Comparison of ENCODE assay signal across 9 mouse cellular contexts in the genomic region with DNA sequence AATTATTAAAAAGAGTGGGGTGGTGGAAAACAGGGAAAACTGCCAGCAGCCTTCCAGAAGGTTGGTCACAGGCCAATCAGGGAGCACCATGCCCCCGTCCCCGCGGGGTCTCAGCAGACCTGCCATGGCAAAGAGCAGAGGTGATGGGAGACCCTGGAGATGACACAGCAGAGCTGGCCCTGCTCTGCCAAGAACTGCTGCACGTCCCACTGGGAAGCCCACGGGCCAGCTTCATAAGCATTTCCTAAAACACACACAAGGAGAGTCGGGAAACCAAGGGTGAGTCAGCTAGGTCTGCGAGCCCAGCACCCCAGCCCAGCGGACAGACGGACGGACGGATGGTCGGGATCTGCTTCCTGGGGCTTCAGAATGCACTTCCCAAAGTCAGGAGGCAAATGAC.
DNase-seq lines count a peak whose midpoint lies in the region; ATAC-seq and TF ChIP-seq lines count a peak whose summit lies in the region.
"Had no signal": no experiment of that assay in that cellular context is flagged by ENCODE, and none has a peak within 500 bp of the region (broad histone marks: within the 10 kb centered on the region; RNA-seq: fewer than 3 reads in every experiment).

No protein-coding gene starts in this region.

- no peak overlapping the region for H3K4me2 ChIP-seq in forebrain, embryonic 13.5 days
- no peak overlapping the region for H3K4me2 ChIP-seq in forebrain, embryonic 14.5 days (ENCODE audit: low read length)
- H3K4me2 ChIP-seq in hindbrain, embryonic 15.5 days = no peak overlapping the region
- H3K4me2 ChIP-seq: liver, embryonic 13.5 days had no signal

- no peak overlapping the region for H3K4me3 ChIP-seq in forebrain, embryonic 13.5 days
- no peak overlapping the region for H3K4me3 ChIP-seq in forebrain, embryonic 14.5 days (ENCODE audit: low read depth, low read length)
- H3K4me3 ChIP-seq in left cerebral cortex, adult 2 months = no peak overlapping the region
- H3K4me3 ChIP-seq in hindbrain, embryonic 15.5 days = no peak overlapping the region
- H3K4me3 ChIP-seq: liver, embryonic 13.5 days had no signal

- no peaks in the 10 kb centered on the region for H3K9me3 ChIP-seq in forebrain, embryonic 13.5 days (replicated peaks)
- H3K9me3 ChIP-seq in forebrain, embryonic 14.5 days (replicated peaks; ENCODE audit: control insufficient read depth, low read length) = no peaks in the 10 kb centered on the region
- no peaks in the 10 kb centered on the region for H3K9me3 ChIP-seq in hindbrain, embryonic 15.5 days
- H3K9me3 ChIP-seq: liver, embryonic 13.5 days had no signal

- DNase-seq in forebrain, embryonic 14.5 days (ENCODE audit: low spot score) = no peak
- DNase-seq in left cerebral cortex, adult 2 months (ENCODE audit: extremely low spot score in 1 of 2, low spot score in 2 of 2) = no peak
- DNase-seq in left cerebral cortex, adult 8-10 months (ENCODE audit: low spot score in 2 of 2) = no peak
- peak; percentile 23 for DNase-seq in cerebellum, adult 8-10 months
- no peak for DNase-seq in thymus, postnatal 4 days
- no peak for DNase-seq in layer of hippocampus, postnatal 14 days (ENCODE audit: low spot score in 2 of 2)
- DNase-seq: liver, embryonic 13.5 days had no signal

- 93% methylated on average over 12 of the region's 12 CpGs for WGBS in forebrain, embryonic 13.5 days
- 68% methylated on average over 12 of the region's 12 CpGs for WGBS in forebrain, embryonic 14.5 days
- 68% methylated on average over 12 of the region's 12 CpGs for WGBS in hindbrain, embryonic 15.5 days

- H3K9ac ChIP-seq in forebrain, embryonic 13.5 days = no peak overlapping the region
- H3K9ac ChIP-seq in forebrain, embryonic 14.5 days (ENCODE audit: low read length) = no peak overlapping the region
- H3K9ac ChIP-seq in hindbrain, embryonic 15.5 days = no peak overlapping the region
- H3K9ac ChIP-seq: liver, embryonic 13.5 days had no signal

- peak overlapping the region; percentile 3; the same call in 1 of the 2 replicates for H3K27ac ChIP-seq in forebrain, embryonic 13.5 days
- no peak overlapping the region for H3K27ac ChIP-seq in forebrain, embryonic 14.5 days (ENCODE audit: low read depth, low read length)
- H3K27ac ChIP-seq in left cerebral cortex, adult 2 months = peak overlapping the region; percentile 66
- H3K27ac ChIP-seq in hindbrain, embryonic 15.5 days (replicated peaks) = peak overlapping the region; percentile 76
- H3K27ac ChIP-seq: liver, embryonic 13.5 days had no signal

- no peaks in the 10 kb centered on the region for H3K27me3 ChIP-seq in forebrain, embryonic 13.5 days
- H3K27me3 ChIP-seq in forebrain, embryonic 14.5 days (replicated peaks; ENCODE audit: control insufficient read depth, insufficient read depth, low read length) = no peaks in the 10 kb centered on the region
- H3K27me3 ChIP-seq in hindbrain, embryonic 15.5 days = no peaks in the 10 kb centered on the region
- H3K27me3 ChIP-seq: liver, embryonic 13.5 days had no signal

- H3K36me3 ChIP-seq in forebrain, embryonic 13.5 days (ENCODE audit: poor library complexity, severe bottlenecking) = peaks cover 70% of the 10 kb centered on the region
- H3K36me3 ChIP-seq in forebrain, embryonic 14.5 days (ENCODE audit: control insufficient read depth, insufficient read depth, low read length) = peaks cover 56% of the 10 kb centered on the region
- peaks cover 28% of the 10 kb centered on the region for H3K36me3 ChIP-seq in hindbrain, embryonic 15.5 days

- H3K4me1 ChIP-seq in forebrain, embryonic 13.5 days = peaks cover 47% of the 10 kb centered on the region
- peaks cover 17% of the 10 kb centered on the region for H3K4me1 ChIP-seq in forebrain, embryonic 14.5 days (ENCODE audit: control insufficient read depth, insufficient read depth, low read length)
- peaks cover 58% of the 10 kb centered on the region for H3K4me1 ChIP-seq in hindbrain, embryonic 15.5 days (replicated peaks)

- ATAC-seq in forebrain, embryonic 13.5 days = no peak
- no peak for ATAC-seq in forebrain, embryonic 14.5 days
- no peak for ATAC-seq in hindbrain, embryonic 15.5 days (ENCODE audit: low FRiP score, low read depth)

- intact Hi-C loops in left cerebral cortex, adult 2 months (cut with DNase I) = loop anchor here (5.0 kb wide), 1 partner anchor 131 kb away; no protein-coding TSS in a partner anchor

- no peak for TF ChIP-seq CTCF in left cerebral cortex, adult 2 months (IDR thresholded peaks at IDR 0.05)
